Mouse (Mus musculus) sigmoid colon, adult 10 weeks (tissue): ENCODE results near the gene Zfp984. TPM values are rescaled to one million over a fixed set of nuclear protein-coding genes. Genes with fewer than 3 reads are reported as not detected.

Source experiments
- polyA plus RNA-seq: library from polyadenylated mRNA; stranded (reverse); fragments of 350-450 nt; fragmentation: Illumina TruSeq; extraction: RNeasy Lipid Tissue Mini Kit (QIAGEN cat#74804); gene quantifications from one replicate; pipeline ENCODE4 v1.2.3, GENCODE M21; 2014; ENCODE audit warnings: low read depth, low replicate concordance

Gene Zfp984
- polyA plus RNA-seq = 110 TPM

GRCm38 (mm10) chr4:147809292-147809965, at the start of gene Zfp984:
Gene Zfp984, minus strand, starts transcription at chr4:147809788.

DNA sequence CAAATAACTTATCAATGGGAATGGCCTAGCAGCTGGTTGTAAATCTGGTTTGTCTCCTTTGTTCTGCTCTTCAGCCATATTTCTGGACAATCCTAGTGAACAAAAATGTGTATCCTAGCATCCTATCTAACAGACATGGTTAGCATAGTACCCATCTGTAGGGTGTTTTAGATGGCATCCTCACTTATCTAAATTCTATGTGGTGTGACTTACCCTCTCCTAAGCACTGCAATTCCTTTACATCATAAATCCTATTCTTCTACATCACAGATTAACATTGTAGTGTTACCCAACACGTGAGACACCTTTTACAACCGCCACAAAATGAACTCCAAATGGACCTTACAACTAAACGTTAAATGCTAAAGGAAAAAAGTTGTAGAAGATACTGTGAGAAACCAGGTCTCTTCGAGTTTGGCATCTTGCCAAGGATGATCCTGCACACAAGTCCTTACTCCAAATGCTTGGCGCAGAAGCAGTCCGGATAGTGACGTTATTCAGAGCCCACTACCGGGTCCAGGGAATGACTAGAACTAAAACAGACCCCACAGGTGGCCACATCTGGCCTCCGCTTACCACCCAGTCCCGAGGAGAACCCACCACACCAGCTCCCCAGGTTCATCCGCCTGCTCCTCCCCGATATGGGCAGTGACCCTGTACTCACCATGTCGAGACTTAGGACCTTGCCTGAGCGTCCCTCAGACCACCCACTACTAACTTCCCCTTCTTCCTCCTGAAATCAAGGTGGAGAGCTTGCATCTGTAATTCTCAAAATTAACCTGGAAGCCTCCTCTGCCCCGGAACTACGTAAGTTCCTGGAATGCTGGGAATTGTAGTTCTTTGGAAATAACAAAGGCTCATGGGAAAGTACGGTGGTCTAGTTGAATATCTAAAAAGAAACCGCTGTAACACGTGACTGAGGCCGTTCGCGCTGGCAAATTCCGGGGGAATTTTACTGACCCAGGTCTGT, 38.3 kb upstream of the Zfp984 start, which contains the start of gene Zfp933:
TSS of gene Zfp933 (minus strand) at position 753 of the 970 bp plus-strand sequence.

Other genes with a start within 250 kb of the Zfp984 start
- gene Zfp979, start 167.3 kb downstream of the Zfp984 start, polyA plus RNA-seq = 8.8 TPM
- not detected for gene Zfp534, start 107.2 kb downstream of the Zfp984 start, polyA plus RNA-seq
- 28.7 TPM for gene Zfp933, start 38.6 kb upstream of the Zfp984 start, polyA plus RNA-seq
- 1.2 TPM for gene Miip, start 59.0 kb upstream of the Zfp984 start, polyA plus RNA-seq
- gene Fv1, start 59.2 kb upstream of the Zfp984 start, polyA plus RNA-seq = 10.1 TPM
- gene Mfn2, start 94.9 kb upstream of the Zfp984 start, polyA plus RNA-seq = 21.8 TPM
- gene Plod1, start 127.0 kb upstream of the Zfp984 start, polyA plus RNA-seq = 1.1 TPM
- gene 2510039O18Rik, start 131.1 kb upstream of the Zfp984 start, polyA plus RNA-seq = 16.7 TPM
- not detected for gene Nppb, start 176.0 kb upstream of the Zfp984 start, polyA plus RNA-seq
- not detected for gene Nppa, start 190.9 kb upstream of the Zfp984 start, polyA plus RNA-seq
- gene Clcn6, start 229.0 kb upstream of the Zfp984 start, polyA plus RNA-seq = 2.4 TPM
- gene Mthfr, start 229.3 kb upstream of the Zfp984 start, polyA plus RNA-seq = 2.0 TPM